Mouse (Mus musculus): Measurements from ENCODE around the gene Serpinb6c. TPM values are rescaled to one million over a fixed set of nuclear protein-coding genes. Genes with fewer than 3 reads are reported as not detected.
"Not testable (repeated sequence)": the region's sequence is repeated elsewhere in the genome, so short reads cannot be mapped to it uniquely, and the experiment has no call there.

Gene Serpinb6c
- under 1 TPM in 1 of 2 experiments, not detected in 1; 0.36 TPM for total RNA-seq (2021)
- long read RNA-seq, experiment 1: 0 reads
- long read RNA-seq, experiment 2: 0 reads

- no peak for DNase-seq
These were observed at the start of gene Serpinb6c for GRCm38 (mm10) chr13:33905176-33905954. TSS of gene Serpinb6c (minus strand) at chr13:33905708.

- peak in 1 of 2 experiments; percentile 18 for DNase-seq
These were observed 47.4 kb upstream of the Serpinb6c start for GRCm38 (mm10) chr13:33952947-33953346.

- DNase-seq: peak; percentile 35 to 50
These were observed 46.6 kb upstream of the Serpinb6c start for GRCm38 (mm10) chr13:33952075-33952449.

GRCm38 (mm10) chr13:33951308-33952074, 46.0 kb upstream of the Serpinb6c start:
- DNase-seq: peak; percentile 71 to 80

- peak; percentile 66 to 78 for DNase-seq
These were observed 36.8 kb upstream of the Serpinb6c start for GRCm38 (mm10) chr13:33942212-33942779.

GRCm38 (mm10) chr13:33941288-33941808, 35.8 kb upstream of the Serpinb6c start:
- DNase-seq: peak; percentile 20 to 47

GRCm38 (mm10) chr13:33937587-33937986, 32.1 kb upstream of the Serpinb6c start:
- DNase-seq: not testable (repeated sequence)

- DNase-seq: peak in 1 of 2 experiments; percentile 15
These were observed 31.6 kb upstream of the Serpinb6c start for GRCm38 (mm10) chr13:33937151-33937550.

GRCm38 (mm10) chr13:33935465-33936181, 30.1 kb upstream of the Serpinb6c start:
- DNase-seq: peak; percentile 78 to 80

- peak; percentile 67 to 69 for DNase-seq
These were observed 29.2 kb upstream of the Serpinb6c start for GRCm38 (mm10) chr13:33934743-33935142.

GRCm38 (mm10) chr13:33930912-33931311, 25.4 kb upstream of the Serpinb6c start:
- peak in 1 of 2 experiments; percentile 30 for DNase-seq

- DNase-seq: peak in 1 of 2 experiments; percentile 13
These were observed 24.8 kb upstream of the Serpinb6c start for GRCm38 (mm10) chr13:33930281-33930680.

GRCm38 (mm10) chr13:33921699-33922098, 16.2 kb upstream of the Serpinb6c start:
- no peak for DNase-seq

- DNase-seq: no peak
These were observed 15.5 kb upstream of the Serpinb6c start for GRCm38 (mm10) chr13:33921041-33921440.

GRCm38 (mm10) chr13:33906821-33907220, 1.3 kb upstream of the Serpinb6c start:
- DNase-seq: no peak

- DNase-seq: no peak
These were observed 2.2 kb downstream of the Serpinb6c start for GRCm38 (mm10) chr13:33903290-33903689.

- peak; percentile 59 to 66 for DNase-seq
These were observed 11.3 kb downstream of the Serpinb6c start for GRCm38 (mm10) chr13:33894207-33894606.

GRCm38 (mm10) chr13:33843308-33843707, 62.2 kb downstream of the Serpinb6c start, which contains the start of gene Serpinb6e:
TSS of gene Serpinb6e (minus strand) at chr13:33843408.
- no peak for DNase-seq

- no peak for DNase-seq
These were observed 74.8 kb downstream of the Serpinb6c start for GRCm38 (mm10) chr13:33830751-33831150.

All from adrenal gland, postnatal 36 days (tissue).